Mouse (Mus musculus) cerebellum, adult 2 months (tissue): ENCODE measurements around the gene Cd164. TPM values are rescaled to one million over a fixed set of nuclear protein-coding genes. Genes with fewer than 3 reads are reported as not detected.

ENCODE experiments used
- DNase-seq, 2 experiments: peaks; one replicate each; pipeline ENCODE4 v3.0.0; 2021
- H3K27ac ChIP-seq: fragments of 200-500 bp; 2 replicates; pipeline ENCODE4 v1.5.1; 2012; ENCODE audit warnings: low read length, control low read depth, inconsistent platforms; ENCODE audit not compliant: insufficient read depth
- H3K27me3 ChIP-seq: fragments of 200-500 bp; 2 replicates; pipeline ENCODE4 v1.6.1; 2012; ENCODE audit warnings: inconsistent platforms, mild to moderate bottlenecking, low read length, moderate library complexity; ENCODE audit not compliant: control insufficient read depth, insufficient read depth
- H3K4me1 ChIP-seq: fragments of 200-500 bp; 2 replicates; pipeline ENCODE4 v1.6.1; 2011; ENCODE audit warnings: low read length; ENCODE audit not compliant: control insufficient read depth, insufficient read depth
- H3K4me3 ChIP-seq: fragments of 200-500 bp; replicated peaks from 2 replicates; pipeline ENCODE3; 2011; ENCODE audit warnings: mild to moderate bottlenecking, low read depth, low read length, control low read depth; ENCODE audit not compliant: insufficient read depth
- CTCF ChIP-seq: fragments of 200-500 bp; IDR thresholded peaks from 2 replicates; pipeline ENCODE4 v1.5.1; 2011; ENCODE audit warnings: low read depth, mild to moderate bottlenecking, control low read depth, low read length, moderate library complexity, borderline replicate concordance; ENCODE audit not compliant: insufficient read depth
- POLR2A ChIP-seq: fragments of 200-500 bp; IDR thresholded peaks from 2 replicates; pipeline ENCODE4 v1.6.1; 2011; ENCODE audit warnings: low read length, control low read depth, borderline replicate concordance; ENCODE audit not compliant: insufficient read depth
- WGBS: fragments of 180-500 bp; shearing (Covaris S2); methylation state at CpG from one replicate; pipeline ENCODE4 v1.1.7; 2018; 5-methylcytosine and 5-hydroxymethylcytosine counted together
- polyA plus RNA-seq: library from polyadenylated mRNA; depleted of rRNA; stranded (reverse); fragments of >200 nt; gene quantifications from 2 replicates; pipeline ENCODE4 v1.2.3, GENCODE M21; 2012; rRNA removed

Cd164 gene
- polyA plus RNA-seq, result 73.1 and 74.1 TPM in 2 replicates

- under 1% methylated on average over 69 of the region's 69 CpGs for WGBS
Measured at GRCm38 (mm10) chr10:41518981-41519618, at the start of gene Cd164. Gene Cd164 (plus strand): TSS chr10:41519414.

GRCm38 (mm10) chr10:41470693-41471092 lies 48.5 kb upstream of the Cd164 start:
- Histone ChIP-seq H3K4me1 (no peaks in the 10 kb centered on the region), H3K27me3 (no peaks in the 10 kb centered on the region), H3K4me3 (no peak overlapping the region), H3K27ac (no peak overlapping the region)
- 64% methylated on average over 3 of the region's 3 CpGs for WGBS
- DNase-seq, result no peak
- TF ChIP-seq POLR2A (no peak), CTCF (no peak)

More at GRCm38 (mm10) chr10:41518981-41519618, at the start of gene Cd164:
- TF ChIP-seq CTCF, result no peak
- TF ChIP-seq POLR2A, result peak; percentile 84
- Histone ChIP-seq H3K27me3 (no peaks in the 10 kb centered on the region), H3K27ac (peak within 1 kb of the TSS; percentile 100), H3K4me3 (peak within 1 kb of the TSS; percentile 94), H3K4me1 (peaks cover 3% of the 10 kb centered on the region; the same call in 1 of the 2 replicates)
- peak; percentile 93 to 95 for DNase-seq

GRCm38 (mm10) chr10:41472534-41472933 lies 46.7 kb upstream of the Cd164 start:
- TF ChIP-seq POLR2A, result no peak
- no peak for TF ChIP-seq CTCF
- no peak overlapping the region for H3K27ac ChIP-seq
- H3K4me1 ChIP-seq, result no peaks in the 10 kb centered on the region
- no peak overlapping the region for H3K4me3 ChIP-seq
- no peaks in the 10 kb centered on the region for H3K27me3 ChIP-seq
- no peak for DNase-seq

GRCm38 (mm10) chr10:41472962-41473481 lies 46.2 kb upstream of the Cd164 start:
- H3K27ac ChIP-seq, result no peak overlapping the region
- no peaks in the 10 kb centered on the region for H3K4me1 ChIP-seq
- H3K27me3 ChIP-seq, result no peaks in the 10 kb centered on the region
- WGBS, result 80% methylated on average over 5 of the region's 5 CpGs
- H3K4me3 ChIP-seq, result no peak overlapping the region
- TF ChIP-seq POLR2A (no peak), CTCF (no peak)
- no peak for DNase-seq

GRCm38 (mm10) chr10:41473782-41474468 lies 45.3 kb upstream of the Cd164 start:
- TF ChIP-seq POLR2A (no peak), CTCF (no peak)
- WGBS, result 93% methylated on average over 6 of the region's 6 CpGs

GRCm38 (mm10) chr10:41474981-41475391 lies 44.2 kb upstream of the Cd164 start:
- TF ChIP-seq CTCF (no peak), POLR2A (no peak)
- Histone ChIP-seq H3K27ac (no peak overlapping the region), H3K27me3 (no peaks in the 10 kb centered on the region), H3K4me3 (no peak overlapping the region), H3K4me1 (no peaks in the 10 kb centered on the region)
- no peak for DNase-seq
- 88% methylated on average over 1 of the region's 1 CpGs for WGBS

More at GRCm38 (mm10) chr10:41473782-41474468, 45.3 kb upstream of the Cd164 start:
- DNase-seq, result no peak
- Histone ChIP-seq H3K27me3 (no peaks in the 10 kb centered on the region), H3K27ac (no peak overlapping the region), H3K4me1 (no peaks in the 10 kb centered on the region), H3K4me3 (no peak overlapping the region)

GRCm38 (mm10) chr10:41476171-41477017 lies 42.8 kb upstream of the Cd164 start, which contains the start of gene Mical1:
Gene Mical1 (plus strand): TSS chr10:41476314.
- no peak within 1 kb of the TSS for H3K27ac ChIP-seq
- no peak for TF ChIP-seq POLR2A
- TF ChIP-seq CTCF, result no peak
- H3K4me1 ChIP-seq, result no peaks in the 10 kb centered on the region
- no peaks in the 10 kb centered on the region for H3K27me3 ChIP-seq
- peak within 1 kb of the TSS; percentile 52 for H3K4me3 ChIP-seq
- 8% methylated on average over 35 of the region's 35 CpGs for WGBS
- DNase-seq, result peak in 1 of 2 experiments; percentile 29

- no peaks in the 10 kb centered on the region for H3K4me1 ChIP-seq
- no peak for DNase-seq
- WGBS, result 28% methylated on average over 9 of the region's 9 CpGs
- H3K27me3 ChIP-seq, result no peaks in the 10 kb centered on the region
- no peak overlapping the region for H3K27ac ChIP-seq
- peak overlapping the region; percentile 7 for H3K4me3 ChIP-seq
- TF ChIP-seq CTCF (no peak), POLR2A (no peak)
Measured at GRCm38 (mm10) chr10:41477018-41477277, 42.3 kb upstream of the Cd164 start.
